Mouse (Mus musculus) heart, postnatal 0 days (tissue): ENCODE data around the gene Cks2.

ENCODE experiments used
- CTCF ChIP-seq: IDR thresholded peaks from 2 replicates; pipeline ENCODE4 v1.5.1; 2016; ENCODE audit warnings: antibody characterized with exemption, control low read depth, low read depth
- EP300 ChIP-seq: IDR thresholded peaks from 2 replicates; pipeline ENCODE4 v1.6.1; 2016; ENCODE audit warnings: antibody characterized with exemption, low read depth

- TF ChIP-seq EP300 (no peak), CTCF (no peak)
Observed at GRCm38 (mm10) chr13:51647770-51648169, 2.7 kb downstream of the Cks2 start.
